Mouse (Mus musculus): ENCODE results near the gene Bmp2. TPM values are rescaled to one million over a fixed set of nuclear protein-coding genes. Genes with fewer than 3 reads are reported as not detected.

Gene Bmp2
- total and polyA plus RNA-seq, 3 experiments, result 0.05 TPM; not detected in 2

DNA sequence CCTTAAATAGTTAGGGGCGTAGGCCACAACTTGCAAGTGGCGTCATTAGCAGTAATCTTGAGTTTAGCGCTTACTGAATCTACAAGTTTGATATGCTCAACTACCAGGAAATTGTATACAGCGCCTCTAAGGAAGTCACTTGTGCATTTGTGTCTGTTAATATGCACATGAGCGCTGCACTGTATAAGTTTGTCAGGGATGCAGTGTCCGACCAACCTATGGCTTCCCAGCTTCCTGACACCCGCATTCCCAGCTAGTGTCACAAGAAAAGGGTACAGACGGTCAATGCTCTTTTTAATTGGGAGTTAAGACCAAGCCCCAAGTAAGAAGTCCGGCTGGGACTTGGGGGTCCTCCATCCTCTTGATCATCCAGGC, 1.9 kb downstream of the Bmp2 start:
- no peaks in the 10 kb centered on the region for H3K36me3 ChIP-seq (replicated peaks)
- H3K27me3 ChIP-seq (ENCODE audit: insufficient read depth, low read length), result no peaks in the 10 kb centered on the region
- no peak for TF ChIP-seq CTCF (IDR thresholded peaks at IDR 0.05; ENCODE audit: low read depth, low read length)
- no peak for TF ChIP-seq TAL1 (conservative IDR thresholded peaks at IDR 0.05; ENCODE audit: low read depth, low read length)
- TF ChIP-seq POLR2AphosphoS5 (IDR thresholded peaks at IDR 0.05; ENCODE audit: insufficient replicate concordance, low read depth, low read length), result no peak
- no peak for TF ChIP-seq GATA2 (IDR thresholded peaks at IDR 0.05; ENCODE audit: borderline replicate concordance, low read depth, low read length)
- TF ChIP-seq GATA1 (IDR thresholded peaks at IDR 0.05; ENCODE audit: borderline replicate concordance, low read length), result no peak
- H3K4me1 ChIP-seq (ENCODE audit: insufficient read depth, low read depth, low read length), result no peaks in the 10 kb centered on the region
- DNase-seq (ENCODE audit: low spot score), result no peak
- H3K4me3 ChIP-seq (ENCODE audit: low read depth, low read length), result no peak overlapping the region
- H3K9me3 ChIP-seq (replicated peaks), result peaks cover 37% of the 10 kb centered on the region
- no peak for ATAC-seq (ENCODE audit: extremely low read depth, insufficient number of reproducible peaks, low FRiP score, poor library complexity, severe bottlenecking)

DNA sequence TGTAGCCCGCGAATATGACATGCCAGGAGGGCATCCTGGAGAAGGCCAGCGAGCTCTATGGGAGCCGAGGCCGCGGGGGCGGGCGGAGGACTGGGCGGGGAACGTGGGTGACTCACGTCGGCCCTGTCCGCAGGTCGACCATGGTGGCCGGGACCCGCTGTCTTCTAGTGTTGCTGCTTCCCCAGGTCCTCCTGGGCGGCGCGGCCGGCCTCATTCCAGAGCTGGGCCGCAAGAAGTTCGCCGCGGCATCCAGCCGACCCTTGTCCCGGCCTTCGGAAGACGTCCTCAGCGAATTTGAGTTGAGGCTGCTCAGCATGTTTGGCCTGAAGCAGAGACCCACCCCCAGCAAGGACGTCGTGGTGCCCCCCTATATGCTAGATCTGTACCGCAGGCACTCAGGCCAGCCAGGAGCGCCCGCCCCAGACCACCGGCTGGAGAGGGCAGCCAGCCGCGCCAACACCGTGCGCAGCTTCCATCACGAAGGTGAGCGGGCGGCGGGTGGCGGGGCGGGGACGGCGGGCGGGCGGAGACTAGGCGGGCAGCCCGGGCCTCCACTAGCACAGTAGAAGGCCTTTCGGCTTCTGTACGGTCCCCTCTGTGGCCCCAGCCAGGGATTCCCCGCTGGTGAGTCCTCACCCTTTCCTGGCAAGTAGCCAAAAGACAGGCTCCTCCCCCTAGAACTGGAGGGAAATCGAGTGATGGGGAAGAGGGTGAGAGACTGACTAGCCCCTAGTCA, 2.5 kb downstream of the Bmp2 start:
- no peak for ATAC-seq (ENCODE audit: extremely low read depth, insufficient number of reproducible peaks, low FRiP score, poor library complexity, severe bottlenecking)
- no peaks in the 10 kb centered on the region for H3K4me1 ChIP-seq (ENCODE audit: insufficient read depth, low read depth, low read length)
- no peaks in the 10 kb centered on the region for H3K36me3 ChIP-seq (replicated peaks)
- H3K9me3 ChIP-seq (replicated peaks), result peaks cover 34% of the 10 kb centered on the region
- DNase-seq (ENCODE audit: low spot score), result no peak
- no peak overlapping the region; the same call in 1 of the 2 replicates for H3K4me3 ChIP-seq (ENCODE audit: low read depth, low read length)
- TF ChIP-seq TAL1 (conservative IDR thresholded peaks at IDR 0.05; ENCODE audit: low read depth, low read length), result no peak
- H3K27me3 ChIP-seq (ENCODE audit: insufficient read depth, low read length), result no peaks in the 10 kb centered on the region

GRCm38 (mm10) chr2:133564248-133564886, 12.4 kb downstream of the Bmp2 start:
- ATAC-seq (ENCODE audit: extremely low read depth, insufficient number of reproducible peaks, low FRiP score, poor library complexity, severe bottlenecking) (no peak), DNase-seq (ENCODE audit: low spot score) (no peak)
- H3K36me3 ChIP-seq (replicated peaks), result no peaks in the 10 kb centered on the region
- no peaks in the 10 kb centered on the region for H3K4me1 ChIP-seq (ENCODE audit: insufficient read depth, low read depth, low read length)
- peaks cover 41% of the 10 kb centered on the region for H3K9me3 ChIP-seq (replicated peaks)
- no peak for TF ChIP-seq TAL1 (conservative IDR thresholded peaks at IDR 0.05; ENCODE audit: low read depth, low read length)
- no peak for TF ChIP-seq GATA1 (IDR thresholded peaks at IDR 0.05; ENCODE audit: borderline replicate concordance, low read length)
- no peak for TF ChIP-seq POLR2AphosphoS5 (IDR thresholded peaks at IDR 0.05; ENCODE audit: insufficient replicate concordance, low read depth, low read length)
- no peak for TF ChIP-seq CTCF (IDR thresholded peaks at IDR 0.05; ENCODE audit: low read depth, low read length)
- TF ChIP-seq GATA2 (IDR thresholded peaks at IDR 0.05; ENCODE audit: borderline replicate concordance, low read depth, low read length), result no peak
- no peaks in the 10 kb centered on the region for H3K27me3 ChIP-seq (ENCODE audit: insufficient read depth, low read length)
- H3K4me3 ChIP-seq (ENCODE audit: low read depth, low read length), result no peak overlapping the region

- no peak for DNase-seq (ENCODE audit: low spot score)
- Histone ChIP-seq H3K4me1 (ENCODE audit: insufficient read depth, low read depth, low read length) (no peaks in the 10 kb centered on the region), H3K27me3 (ENCODE audit: insufficient read depth, low read length) (no peaks in the 10 kb centered on the region), H3K4me3 (ENCODE audit: low read depth, low read length) (no peak overlapping the region), H3K36me3 (replicated peaks) (no peaks in the 10 kb centered on the region), H3K9me3 (replicated peaks) (peaks cover 42% of the 10 kb centered on the region)
- ATAC-seq (ENCODE audit: extremely low read depth, insufficient number of reproducible peaks, low FRiP score, poor library complexity, severe bottlenecking), result no peak
- TF ChIP-seq GATA2 (IDR thresholded peaks at IDR 0.05; ENCODE audit: borderline replicate concordance, low read depth, low read length) (no peak), POLR2AphosphoS5 (IDR thresholded peaks at IDR 0.05; ENCODE audit: insufficient replicate concordance, low read depth, low read length) (no peak), CTCF (IDR thresholded peaks at IDR 0.05; ENCODE audit: low read depth, low read length) (no peak), TAL1 (conservative IDR thresholded peaks at IDR 0.05; ENCODE audit: low read depth, low read length) (no peak), GATA1 (IDR thresholded peaks at IDR 0.05; ENCODE audit: borderline replicate concordance, low read length) (no peak)
These were observed 13.5 kb downstream of the Bmp2 start for GRCm38 (mm10) chr2:133565424-133565823.

- no peak for DNase-seq (ENCODE audit: low spot score)
- H3K27me3 ChIP-seq (ENCODE audit: insufficient read depth, low read length), result no peaks in the 10 kb centered on the region
- TF ChIP-seq POLR2AphosphoS5 (IDR thresholded peaks at IDR 0.05; ENCODE audit: insufficient replicate concordance, low read depth, low read length), result no peak
- no peak for TF ChIP-seq CTCF (IDR thresholded peaks at IDR 0.05; ENCODE audit: low read depth, low read length)
- H3K9me3 ChIP-seq (replicated peaks), result peaks cover 41% of the 10 kb centered on the region
- no peaks in the 10 kb centered on the region for H3K4me1 ChIP-seq (ENCODE audit: insufficient read depth, low read depth, low read length)
- ATAC-seq (ENCODE audit: extremely low read depth, insufficient number of reproducible peaks, low FRiP score, poor library complexity, severe bottlenecking), result no peak
- no peak overlapping the region for H3K4me3 ChIP-seq (ENCODE audit: low read depth, low read length)
- no peaks in the 10 kb centered on the region for H3K36me3 ChIP-seq (replicated peaks)
These were observed 14.2 kb downstream of the Bmp2 start for GRCm38 (mm10) chr2:133565995-133566710.

GRCm38 (mm10) chr2:133591562-133592255, 39.8 kb downstream of the Bmp2 start:
- ATAC-seq (ENCODE audit: extremely low read depth, insufficient number of reproducible peaks, low FRiP score, poor library complexity, severe bottlenecking) (no peak), DNase-seq (ENCODE audit: low spot score) (no peak)
- Histone ChIP-seq H3K4me1 (ENCODE audit: insufficient read depth, low read depth, low read length) (no peaks in the 10 kb centered on the region), H3K36me3 (replicated peaks) (no peaks in the 10 kb centered on the region), H3K9me3 (replicated peaks) (peaks cover 11% of the 10 kb centered on the region), H3K27me3 (ENCODE audit: insufficient read depth, low read length) (no peaks in the 10 kb centered on the region), H3K4me3 (ENCODE audit: low read depth, low read length) (no peak overlapping the region)
- TF ChIP-seq GATA1 (IDR thresholded peaks at IDR 0.05; ENCODE audit: borderline replicate concordance, low read length), result no peak
- TF ChIP-seq POLR2AphosphoS5 (IDR thresholded peaks at IDR 0.05; ENCODE audit: insufficient replicate concordance, low read depth, low read length), result no peak
- TF ChIP-seq TAL1 (conservative IDR thresholded peaks at IDR 0.05; ENCODE audit: low read depth, low read length), result no peak
- TF ChIP-seq CTCF (IDR thresholded peaks at IDR 0.05; ENCODE audit: low read depth, low read length), result no peak
- no peak for TF ChIP-seq GATA2 (IDR thresholded peaks at IDR 0.05; ENCODE audit: borderline replicate concordance, low read depth, low read length)

Measured in G1E (cell line).